Mouse (Mus musculus) cerebellum, adult 2 months (tissue): ENCODE data around the gene Bahcc1. TPM values are rescaled to one million over a fixed set of nuclear protein-coding genes. Genes with fewer than 3 reads are reported as not detected.

Source experiments
- DNase-seq, 2 experiments: peaks; one replicate each; pipeline ENCODE4 v3.0.0; 2021
- H3K27ac ChIP-seq: fragments of 200-500 bp; 2 replicates; pipeline ENCODE4 v1.5.1; 2012; ENCODE audit warnings: low read length, control low read depth, inconsistent platforms; ENCODE audit not compliant: insufficient read depth
- H3K27me3 ChIP-seq: fragments of 200-500 bp; 2 replicates; pipeline ENCODE4 v1.6.1; 2012; ENCODE audit warnings: inconsistent platforms, mild to moderate bottlenecking, low read length, moderate library complexity; ENCODE audit not compliant: control insufficient read depth, insufficient read depth
- H3K4me1 ChIP-seq: fragments of 200-500 bp; 2 replicates; pipeline ENCODE4 v1.6.1; 2011; ENCODE audit warnings: low read length; ENCODE audit not compliant: control insufficient read depth, insufficient read depth
- H3K4me3 ChIP-seq: fragments of 200-500 bp; replicated peaks from 2 replicates; pipeline ENCODE3; 2011; ENCODE audit warnings: mild to moderate bottlenecking, low read depth, low read length, control low read depth; ENCODE audit not compliant: insufficient read depth
- CTCF ChIP-seq: fragments of 200-500 bp; IDR thresholded peaks from 2 replicates; pipeline ENCODE4 v1.5.1; 2011; ENCODE audit warnings: low read depth, mild to moderate bottlenecking, control low read depth, low read length, moderate library complexity, borderline replicate concordance; ENCODE audit not compliant: insufficient read depth
- POLR2A ChIP-seq: fragments of 200-500 bp; IDR thresholded peaks from 2 replicates; pipeline ENCODE4 v1.6.1; 2011; ENCODE audit warnings: low read length, control low read depth, borderline replicate concordance; ENCODE audit not compliant: insufficient read depth
- WGBS: fragments of 180-500 bp; shearing (Covaris S2); methylation state at CpG from one replicate; pipeline ENCODE4 v1.1.7; 2018; 5-methylcytosine and 5-hydroxymethylcytosine counted together
- polyA plus RNA-seq: library from polyadenylated mRNA; depleted of rRNA; stranded (reverse); fragments of >200 nt; gene quantifications from 2 replicates; pipeline ENCODE4 v1.2.3, GENCODE M21; 2012

The Bahcc1 gene
- polyA plus RNA-seq, 1 experiment = 17.6 TPM

- peaks cover 13% of the 10 kb centered on the region for H3K4me1 ChIP-seq
- TF ChIP-seq CTCF (no peak), POLR2A (no peak)
- H3K27ac ChIP-seq = no peak overlapping the region
- 23% methylated on average over 10 of the region's 10 CpGs for WGBS
- DNase-seq = peak; percentile 64 to 76
- H3K4me3 ChIP-seq = peak overlapping the region; percentile 24
- H3K27me3 ChIP-seq = no peaks in the 10 kb centered on the region
Observed at GRCm38 (mm10) chr11:120240206-120240605, 7.5 kb downstream of the Bahcc1 start.

GRCm38 (mm10) chr11:120240941-120241890 lies 8.5 kb downstream of the Bahcc1 start:
- H3K4me3 ChIP-seq = no peak overlapping the region
- no peak for DNase-seq
- H3K4me1 ChIP-seq = peaks cover 13% of the 10 kb centered on the region
- 49% methylated on average over 29 of the region's 29 CpGs for WGBS
- no peaks in the 10 kb centered on the region for H3K27me3 ChIP-seq
- H3K27ac ChIP-seq = no peak overlapping the region
- no peak for TF ChIP-seq POLR2A

GRCm38 (mm10) chr11:120241981-120242725 lies 9.4 kb downstream of the Bahcc1 start:
- 91% methylated on average over 6 of the region's 6 CpGs for WGBS
- no peak for DNase-seq
- Histone ChIP-seq H3K27me3 (no peaks in the 10 kb centered on the region), H3K27ac (no peak overlapping the region), H3K4me3 (no peak overlapping the region), H3K4me1 (peaks cover 13% of the 10 kb centered on the region)
- no peak for TF ChIP-seq CTCF
- TF ChIP-seq POLR2A = no peak

GRCm38 (mm10) chr11:120242726-120243530 lies 10.2 kb downstream of the Bahcc1 start:
- no peaks in the 10 kb centered on the region for H3K27me3 ChIP-seq
- peaks cover 14% of the 10 kb centered on the region for H3K4me1 ChIP-seq
- WGBS = 82% methylated on average over 22 of the region's 22 CpGs
- H3K4me3 ChIP-seq = no peak overlapping the region
- no peak for DNase-seq
- H3K27ac ChIP-seq = no peak overlapping the region
- no peak for TF ChIP-seq CTCF
- TF ChIP-seq POLR2A = no peak

- Histone ChIP-seq H3K27me3 (no peaks in the 10 kb centered on the region), H3K4me1 (peaks cover 19% of the 10 kb centered on the region), H3K27ac (no peak overlapping the region), H3K4me3 (no peak overlapping the region)
- WGBS = 92% methylated on average over 6 of the region's 6 CpGs
- TF ChIP-seq POLR2A (no peak), CTCF (no peak)
- DNase-seq = no peak
Observed at GRCm38 (mm10) chr11:120243531-120243820, 10.7 kb downstream of the Bahcc1 start.

GRCm38 (mm10) chr11:120248160-120248793 lies 15.5 kb downstream of the Bahcc1 start:
- H3K27ac ChIP-seq = no peak overlapping the region
- TF ChIP-seq POLR2A (no peak), CTCF (no peak)
- no peak for DNase-seq
- H3K4me3 ChIP-seq = no peak overlapping the region
- 66% methylated on average over 10 of the region's 10 CpGs for WGBS
- H3K27me3 ChIP-seq = no peaks in the 10 kb centered on the region
- peaks cover 21% of the 10 kb centered on the region for H3K4me1 ChIP-seq

- no peak overlapping the region for H3K4me3 ChIP-seq
- TF ChIP-seq POLR2A (no peak), CTCF (no peak)
- H3K4me1 ChIP-seq = peaks cover 26% of the 10 kb centered on the region
- no peaks in the 10 kb centered on the region for H3K27me3 ChIP-seq
- WGBS = 16% methylated on average over 6 of the region's 6 CpGs
- peak in 1 of 2 experiments; percentile 55 for DNase-seq
- H3K27ac ChIP-seq = no peak overlapping the region
Observed at GRCm38 (mm10) chr11:120248899-120249298, 16.2 kb downstream of the Bahcc1 start.
